Mouse (Mus musculus) layer of hippocampus, adult 8-10 months (tissue): ENCODE data around the gene Ube2u. TPM values are rescaled to one million over a fixed set of nuclear protein-coding genes. Genes with fewer than 3 reads are reported as not detected.

Experiments used
- DNase-seq, 2 experiments: peaks; one replicate each; pipeline ENCODE4 v3.0.0; 2022; ENCODE audit warnings: low spot score in 2 of 2
- total RNA-seq, 4 experiments: library from RNA; stranded (reverse); gene quantifications; 2 replicates each; pipeline ENCODE4 v1.2.4; 2022

Ube2u gene
- total RNA-seq, 4 experiments from 2014 or later, result not detected

DNA sequence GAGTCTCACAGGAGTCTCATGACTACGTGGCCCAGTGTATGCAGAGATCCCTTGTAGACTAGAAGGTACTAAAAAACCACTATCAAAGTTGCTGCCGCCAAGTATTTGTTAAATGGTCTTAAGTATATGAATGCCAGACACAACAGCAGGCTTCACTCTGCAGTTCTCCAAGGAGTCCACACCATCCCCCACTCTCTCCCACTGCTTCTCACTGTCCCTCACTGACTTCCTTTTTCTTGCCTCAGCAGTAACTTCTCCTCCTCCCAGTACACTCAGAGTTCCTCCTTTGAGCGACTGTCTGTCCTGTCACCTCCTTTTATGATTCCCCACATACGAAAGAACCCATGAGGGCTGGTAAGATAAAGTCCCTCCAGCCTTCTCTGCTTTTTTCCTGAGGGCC, 69.3 kb downstream of the Ube2u start:
- no peak for DNase-seq

DNA sequence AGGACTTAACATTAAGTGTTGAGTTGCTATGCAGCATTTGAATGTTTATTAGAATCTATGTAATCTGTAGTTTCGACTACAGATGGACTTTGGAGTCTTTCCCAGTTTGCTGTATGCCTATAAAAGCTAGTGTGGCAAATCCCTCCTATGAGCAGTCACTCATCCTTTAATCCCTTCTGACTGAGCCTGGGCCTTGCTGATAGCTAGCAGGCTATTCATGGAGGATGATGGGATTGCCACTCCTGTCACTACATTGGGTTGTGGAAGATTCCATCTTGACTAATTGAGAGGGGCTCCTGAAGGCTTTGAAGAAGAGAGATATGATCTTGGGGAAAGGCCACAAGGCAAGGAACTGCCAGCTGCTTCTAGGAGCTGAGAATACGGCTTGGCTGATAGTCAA, 74.6 kb downstream of the Ube2u start:
- no peak for DNase-seq

DNA sequence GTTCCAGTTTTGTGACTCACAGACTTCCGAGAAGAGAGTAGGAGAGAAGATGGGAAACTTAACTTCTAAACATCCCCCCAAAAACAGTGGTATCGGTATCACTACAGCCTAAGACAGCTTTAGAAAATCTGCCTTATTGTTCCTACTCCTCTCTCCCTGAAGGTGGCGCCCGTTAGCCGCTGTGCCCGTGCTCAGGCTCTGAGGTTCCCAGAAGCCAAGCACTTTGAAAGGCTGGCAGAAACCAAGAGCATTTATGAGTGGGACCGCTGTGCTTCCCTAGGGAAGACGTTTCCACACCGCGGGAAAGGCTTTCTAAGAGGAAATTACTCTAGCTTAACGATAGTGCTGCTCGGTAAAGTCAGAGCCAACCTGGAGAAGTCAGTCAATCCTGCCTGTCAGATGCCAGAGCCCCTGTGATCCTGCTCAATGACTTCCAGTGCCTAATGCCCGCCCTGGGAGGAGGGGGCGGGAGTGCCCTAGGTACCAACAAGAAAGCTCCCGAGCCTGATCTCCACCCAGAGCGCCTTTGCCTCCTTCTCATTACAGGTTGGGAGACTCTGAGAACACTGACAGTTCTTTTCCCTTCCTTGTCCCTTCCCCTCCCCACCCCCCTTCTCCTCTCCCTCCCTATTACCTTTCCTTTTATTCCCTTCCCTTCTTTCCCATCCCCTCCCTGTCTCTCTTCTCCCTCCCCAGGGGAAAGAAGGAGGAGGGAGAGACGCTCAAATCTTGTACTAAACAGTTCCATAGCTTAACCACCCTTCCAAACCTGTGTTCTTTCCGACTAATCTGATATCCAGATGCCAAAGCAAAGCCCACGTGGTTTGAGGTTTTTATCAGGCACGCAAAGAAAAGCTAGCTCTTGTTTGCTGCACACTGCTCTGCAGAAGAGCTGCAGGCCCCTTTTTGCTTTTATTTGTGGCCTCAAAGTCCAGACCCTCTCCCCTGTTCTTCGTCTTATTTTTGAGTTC, 109.9 kb downstream of the Ube2u start:
- DNase-seq, result peak; percentile 77 to 87

DNA sequence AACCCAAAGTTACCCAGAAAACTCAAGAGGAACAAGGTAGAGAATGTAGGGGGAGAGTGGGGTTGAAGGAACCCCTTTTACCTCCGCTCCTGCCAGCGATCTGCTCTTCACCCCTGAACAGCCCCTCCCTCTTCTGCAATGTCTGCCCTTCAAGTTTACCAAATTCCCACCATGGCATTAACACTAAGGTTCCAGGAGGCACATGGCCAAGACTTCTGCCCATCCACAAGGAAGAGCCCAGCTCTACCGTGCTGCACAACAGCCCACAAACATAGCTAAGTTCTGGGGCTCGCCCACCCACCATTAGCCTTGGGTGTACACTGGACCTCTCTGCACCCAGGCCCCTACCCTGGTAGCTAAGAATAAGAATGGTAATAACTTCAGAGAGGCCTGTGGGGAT, 117.1 kb downstream of the Ube2u start:
- no peak for DNase-seq

DNA sequence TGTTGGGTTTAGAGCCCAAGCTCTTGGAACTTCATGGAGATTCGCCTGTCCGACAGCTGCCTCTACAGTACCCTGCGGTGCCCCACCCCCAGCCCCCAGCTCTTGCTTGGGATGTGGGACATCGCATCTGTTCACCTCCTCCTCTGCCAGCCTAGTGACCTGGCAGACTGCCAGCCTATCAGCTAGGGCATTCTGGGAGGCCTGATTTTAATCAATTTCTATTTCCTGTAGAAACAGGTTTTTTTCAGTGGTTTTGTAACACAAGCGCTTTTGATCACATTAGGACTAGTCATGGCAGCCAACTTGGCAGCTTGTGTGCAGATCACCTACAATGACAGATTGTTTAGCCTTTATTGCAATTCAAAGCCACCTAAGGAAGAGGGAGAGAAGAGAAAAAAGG, 118.0 kb downstream of the Ube2u start:
- peak; percentile 46 to 66 for DNase-seq

DNA sequence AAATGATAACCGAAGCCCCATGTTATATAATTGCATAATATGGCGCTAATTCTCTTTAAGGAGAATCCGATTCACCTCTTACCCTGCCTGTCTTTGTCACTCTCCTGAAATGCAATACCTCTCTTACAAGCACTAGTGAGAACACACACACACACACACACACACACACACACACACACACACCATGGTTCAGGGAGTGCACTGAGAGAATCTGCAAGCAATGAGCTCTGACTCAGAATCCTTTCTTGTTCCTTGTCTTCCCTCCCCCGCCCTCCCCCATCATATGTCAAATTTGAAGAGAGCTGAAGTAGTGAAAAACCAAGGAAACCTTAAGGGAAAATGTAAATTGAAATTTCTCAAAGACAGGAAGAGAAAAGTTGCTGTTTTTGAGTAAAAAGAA, 118.4 kb downstream of the Ube2u start:
- no peak for DNase-seq
